ENCODE assay signal across 11 mouse cellular contexts in genomic region chr16:9005933-9006332, GRCm38 (mm10).
A peak's percentile ranks its signal among the peaks of the same experiment; 100 is the strongest.
DNase-seq lines count a peak whose midpoint lies in the region; ATAC-seq and TF ChIP-seq lines count a peak whose summit lies in the region.
"Had no signal": no experiment of that assay in that cellular context is flagged by ENCODE, and none has a peak within 500 bp of the region (broad histone marks: within the 10 kb centered on the region; RNA-seq: fewer than 3 reads in every experiment).

No protein-coding gene starts in this region.

- TF ChIP-seq POLR2A in lung, adult 2 months (IDR thresholded peaks at IDR 0.05; ENCODE audit: borderline replicate concordance, extremely low read depth, low read depth, low read length) = no peak

- no peak for TF ChIP-seq EP300 in heart, postnatal 0 days (IDR thresholded peaks at IDR 0.05; ENCODE audit: low read depth)
- no peak for TF ChIP-seq EP300 in lung, postnatal 0 days (IDR thresholded peaks at IDR 0.05)

- DNase-seq in heart, postnatal 0 days (ENCODE audit: low spot score) = no peak
- DNase-seq in lung, postnatal 0 days (ENCODE audit: low spot score) = no peak
- no peak for DNase-seq in lung, adult 2 months
- DNase-seq in Patski (ENCODE audit: low read depth, low spot score) = no peak
- DNase-seq in retina, postnatal 1 day = peak; percentile 21
- no peak for DNase-seq in thymus, postnatal 4 days
- DNase-seq: cerebellum, adult 18-20 months; heart, adult 2 months; kidney, adult 9 months had no signal

- TF ChIP-seq CTCF in heart, postnatal 0 days (IDR thresholded peaks at IDR 0.05; ENCODE audit: low read depth) = 0 out of 2 replicates have a peak, but pooled peaks have one; percentile 10
- TF ChIP-seq CTCF in lung, postnatal 0 days (IDR thresholded peaks at IDR 0.05) = peak; percentile 30
- TF ChIP-seq CTCF in lung, adult 2 months (IDR thresholded peaks at IDR 0.05; ENCODE audit: insufficient read depth, low read length) = no peak
- peak; percentile 48 for TF ChIP-seq CTCF in Patski (IDR thresholded peaks at IDR 0.05)

- in situ Hi-C loops in Patski (cut with MboI; ENCODE audit: low pct_unique_long_range_greater_than_20kb) = loop anchor here (5.0 kb wide), 3 partner anchors 119 to 986 kb away; no protein-coding TSS in a partner anchor

- no peaks in the 10 kb centered on the region for H3K9me3 ChIP-seq in heart, postnatal 0 days (replicated peaks; ENCODE audit: control insufficient read depth, low read length)
- no peaks in the 10 kb centered on the region for H3K9me3 ChIP-seq in heart, embryonic 11.5 days (replicated peaks; ENCODE audit: control insufficient read depth, low read length)
- no peaks in the 10 kb centered on the region for H3K9me3 ChIP-seq in lung, postnatal 0 days (ENCODE audit: low read length)
- H3K9me3 ChIP-seq: neural tube, embryonic 15.5 days had no signal

- ATAC-seq in heart, postnatal 0 days (ENCODE audit: insufficient read depth, low read depth) = no peak
- ATAC-seq in heart, embryonic 11.5 days (replicated peaks; ENCODE audit: insufficient number of reproducible peaks, low FRiP score, low TSS enrichment) = no peak
- no peak for ATAC-seq in lung, postnatal 0 days
- no peak for ATAC-seq in Patski

- WGBS in heart, postnatal 0 days = 31% methylated on average over 5 of the region's 5 CpGs
- 30% methylated on average over 5 of the region's 5 CpGs for WGBS in heart, embryonic 11.5 days (ENCODE audit: insufficient replicate concordance)
- 31% methylated on average over 5 of the region's 5 CpGs for WGBS in lung, postnatal 0 days
- 27% methylated on average over 5 of the region's 5 CpGs for WGBS in lung, adult 2 months

- H3K4me1 ChIP-seq in heart, postnatal 0 days (ENCODE audit: control insufficient read depth, insufficient read depth) = no peaks in the 10 kb centered on the region
- no peaks in the 10 kb centered on the region for H3K4me1 ChIP-seq in heart, embryonic 11.5 days (ENCODE audit: control insufficient read depth, insufficient read depth, low read length)
- H3K4me1 ChIP-seq in lung, postnatal 0 days (ENCODE audit: insufficient read depth, low read depth, low read length) = no peaks in the 10 kb centered on the region
- H3K4me1 ChIP-seq in lung, adult 2 months (ENCODE audit: control insufficient read depth, insufficient read depth, low read length) = no peaks in the 10 kb centered on the region

- H3K9ac ChIP-seq in heart, postnatal 0 days (replicated peaks; ENCODE audit: low read depth, low read length) = no peak overlapping the region
- no peak overlapping the region for H3K9ac ChIP-seq in heart, embryonic 11.5 days (ENCODE audit: low read depth, low read length)
- H3K9ac ChIP-seq in lung, postnatal 0 days (replicated peaks; ENCODE audit: low read depth) = no peak overlapping the region
- H3K9ac ChIP-seq: neural tube, embryonic 15.5 days had no signal

- no peaks in the 10 kb centered on the region for H3K36me3 ChIP-seq in heart, postnatal 0 days (replicated peaks; ENCODE audit: control insufficient read depth, insufficient read depth, low read length)
- H3K36me3 ChIP-seq in heart, embryonic 11.5 days (ENCODE audit: control insufficient read depth, insufficient read depth, low read length) = no peaks in the 10 kb centered on the region
- no peaks in the 10 kb centered on the region for H3K36me3 ChIP-seq in lung, postnatal 0 days (ENCODE audit: insufficient read depth, low read length)
- H3K36me3 ChIP-seq: neural tube, embryonic 15.5 days had no signal

- no peak overlapping the region for H3K4me2 ChIP-seq in heart, postnatal 0 days (ENCODE audit: low read depth, low read length)
- no peak overlapping the region for H3K4me2 ChIP-seq in heart, embryonic 11.5 days
- H3K4me2 ChIP-seq in lung, postnatal 0 days (replicated peaks; ENCODE audit: low read depth, low read length) = no peak overlapping the region
- H3K4me2 ChIP-seq: neural tube, embryonic 15.5 days had no signal

- no peak overlapping the region for H3K4me3 ChIP-seq in heart, postnatal 0 days (ENCODE audit: low read depth, low read length)
- no peak overlapping the region for H3K4me3 ChIP-seq in heart, embryonic 11.5 days (ENCODE audit: low read depth, low read length)
- no peak overlapping the region for H3K4me3 ChIP-seq in lung, postnatal 0 days (ENCODE audit: low read depth, low read length)
- H3K4me3 ChIP-seq in lung, adult 2 months (replicated peaks; ENCODE audit: extremely low read depth, low read depth, low read length) = no peak overlapping the region
- H3K4me3 ChIP-seq: heart, adult 2 months; neural tube, embryonic 15.5 days had no signal

- POLR2A ChIA-PET in Patski (lab: Charles Lee) = no interaction called here

- CTCF ChIA-PET in Patski (lab: Charles Lee) = no interaction called here

- H3K27ac ChIP-seq in heart, postnatal 0 days (ENCODE audit: low read depth) = no peak overlapping the region
- H3K27ac ChIP-seq in heart, embryonic 11.5 days (ENCODE audit: low read depth, low read length) = no peak overlapping the region
- H3K27ac ChIP-seq in lung, postnatal 0 days (ENCODE audit: low read length) = no peak overlapping the region
- H3K27ac ChIP-seq: heart, adult 2 months; neural tube, embryonic 15.5 days had no signal

- no peaks in the 10 kb centered on the region for H3K27me3 ChIP-seq in heart, postnatal 0 days (ENCODE audit: control insufficient read depth, insufficient read depth, low read length)
- H3K27me3 ChIP-seq in heart, embryonic 11.5 days (ENCODE audit: control insufficient read depth, insufficient read depth, low read length) = 0 out of 2 replicates have a peak, but pooled peaks cover 3% of the 10 kb centered on the region
- H3K27me3 ChIP-seq in lung, postnatal 0 days (replicated peaks; ENCODE audit: insufficient read depth, low read length) = no peaks in the 10 kb centered on the region
- no peaks in the 10 kb centered on the region for H3K27me3 ChIP-seq in Patski
